Mouse (Mus musculus) layer of hippocampus, postnatal 10 days (tissue): ENCODE data around the gene 1700013H16Rik. TPM values are rescaled to one million over a fixed set of nuclear protein-coding genes. Genes with fewer than 3 reads are reported as not detected.
A peak's percentile ranks its signal among the peaks of the same experiment; 100 is the strongest.

Source experiments
- DNase-seq, 2 experiments: peaks; one replicate each; pipeline ENCODE4 v3.0.0; 2021; ENCODE audit warnings: low spot score in 2 of 2
- long read RNA-seq: library from polyadenylated mRNA; stranded (forward); transcript quantifications from one replicate; pipeline ENCODE4 v2.0.0, GENCODE M21; 2023
- total RNA-seq, 2 experiments: library from RNA; stranded (reverse); gene quantifications; 2 replicates each; pipeline ENCODE4 v1.2.3; 2021

Gene 1700013H16Rik
- not detected for total RNA-seq
- long read RNA-seq, result 0 reads

- DNase-seq, result no peak
These were observed at the start of gene 1700013H16Rik for GRCm38 (mm10) chrX:53757736-53758135. 1700013H16Rik (minus strand) TSS chrX:53757831.

GRCm38 (mm10) chrX:53799074-53799473 lies 41.4 kb upstream of the 1700013H16Rik start:
- no peak for DNase-seq

- peak in 1 of 2 experiments; percentile 3 for DNase-seq
These were observed 39.9 kb upstream of the 1700013H16Rik start, which contains the start of gene Xlr for GRCm38 (mm10) chrX:53797519-53797918. Xlr (minus strand) TSS chrX:53797706.

GRCm38 (mm10) chrX:53776276-53776675 lies 18.6 kb upstream of the 1700013H16Rik start, which contains the start of gene Zfp36l3:
Zfp36l3 (minus strand) TSS chrX:53776394.
- no peak for DNase-seq

DNA sequence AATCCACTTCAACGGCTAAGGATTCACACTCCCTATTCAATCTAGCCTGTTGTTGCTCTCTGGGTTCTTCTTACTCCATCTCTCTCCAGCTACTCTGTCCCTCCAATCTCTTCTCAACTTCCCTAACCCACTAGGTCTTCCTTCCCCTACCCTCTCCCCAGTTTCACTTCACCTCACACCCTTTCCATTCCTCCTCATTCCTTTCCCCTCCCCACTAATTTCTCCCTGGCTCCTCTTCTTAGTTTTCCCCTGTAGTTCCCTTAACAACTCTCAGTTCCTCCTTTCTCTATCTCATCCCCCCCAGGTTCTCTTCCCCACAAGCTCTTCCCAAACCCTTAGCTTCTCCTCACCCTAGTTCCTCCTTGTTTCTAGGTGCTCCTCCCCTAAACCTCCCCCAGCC lies 4.8 kb downstream of the 1700013H16Rik start:
- no peak for DNase-seq

- DNase-seq, result no peak
These were observed 28.7 kb downstream of the 1700013H16Rik start for GRCm38 (mm10) chrX:53728967-53729366.

DNA sequence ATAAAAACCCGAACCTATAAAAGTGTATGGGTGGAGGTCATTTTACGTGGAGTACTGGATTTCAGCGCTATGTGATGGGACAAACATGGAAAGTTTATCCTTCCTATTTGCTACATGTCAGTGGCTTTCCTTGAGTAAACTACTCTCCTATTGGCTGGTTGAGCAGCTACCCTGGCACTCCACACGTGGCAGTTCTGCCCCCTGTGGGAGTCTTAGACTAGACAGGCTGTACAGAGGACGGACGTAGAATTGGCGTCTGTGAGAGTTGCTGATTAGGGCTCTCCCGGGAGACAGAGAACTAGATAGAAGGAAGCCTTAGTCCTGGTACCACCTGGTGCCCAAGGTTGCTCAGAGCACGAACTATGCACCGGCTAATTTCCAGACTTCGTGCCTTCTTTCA lies 33.0 kb downstream of the 1700013H16Rik start, which contains the start of gene 4930502E18Rik:
Gene 4930502E18Rik, plus strand, starts transcription at position 231 of the 400 bp plus-strand sequence.
- no peak for DNase-seq

- peak; percentile 27 to 30 for DNase-seq
These were observed 41.1 kb downstream of the 1700013H16Rik start for GRCm38 (mm10) chrX:53716323-53717182.

- no peak for DNase-seq
These were observed 41.7 kb downstream of the 1700013H16Rik start for GRCm38 (mm10) chrX:53715942-53716322.

GRCm38 (mm10) chrX:53702673-53703072 lies 55.0 kb downstream of the 1700013H16Rik start:
- DNase-seq, result no peak

- DNase-seq, result no peak
These were observed 58.4 kb downstream of the 1700013H16Rik start for GRCm38 (mm10) chrX:53699225-53699624.

DNA sequence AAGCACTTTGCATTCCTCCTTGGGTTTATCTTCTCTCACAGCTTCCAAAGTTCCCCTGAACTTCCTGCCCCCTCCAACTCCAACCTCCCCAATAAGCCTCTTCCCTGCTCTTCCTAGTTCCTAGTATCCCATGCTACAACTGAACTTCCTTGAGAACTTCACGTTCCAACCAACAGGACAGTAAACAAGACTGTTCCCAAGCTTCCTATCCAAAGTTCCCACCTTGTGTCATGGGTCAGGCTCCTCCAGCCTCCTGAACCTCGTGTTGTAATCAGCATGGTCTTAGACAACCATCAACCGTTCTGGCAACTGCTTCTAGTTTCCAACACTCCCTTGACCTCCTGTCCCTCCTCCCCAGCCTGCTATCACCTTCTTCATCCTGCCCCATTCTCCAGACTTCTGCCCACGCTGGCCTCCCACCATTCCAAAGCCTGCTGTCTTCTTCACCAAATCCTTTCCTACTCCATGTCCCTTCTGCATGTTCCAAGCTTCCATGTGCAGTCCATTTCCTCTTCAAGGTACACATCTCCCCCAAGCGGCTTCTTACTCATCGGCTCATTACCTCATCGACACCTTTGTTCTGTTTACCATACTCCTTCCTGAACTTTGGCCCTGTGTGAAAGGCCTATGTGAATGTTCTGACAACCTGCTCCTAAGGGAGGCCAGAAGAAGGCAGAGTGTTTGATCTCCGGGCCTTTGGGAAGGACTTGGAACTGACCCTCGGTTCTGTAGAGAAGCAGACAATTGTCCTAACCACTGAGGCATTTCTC lies 63.4 kb downstream of the 1700013H16Rik start:
- DNase-seq, result no peak

DNA sequence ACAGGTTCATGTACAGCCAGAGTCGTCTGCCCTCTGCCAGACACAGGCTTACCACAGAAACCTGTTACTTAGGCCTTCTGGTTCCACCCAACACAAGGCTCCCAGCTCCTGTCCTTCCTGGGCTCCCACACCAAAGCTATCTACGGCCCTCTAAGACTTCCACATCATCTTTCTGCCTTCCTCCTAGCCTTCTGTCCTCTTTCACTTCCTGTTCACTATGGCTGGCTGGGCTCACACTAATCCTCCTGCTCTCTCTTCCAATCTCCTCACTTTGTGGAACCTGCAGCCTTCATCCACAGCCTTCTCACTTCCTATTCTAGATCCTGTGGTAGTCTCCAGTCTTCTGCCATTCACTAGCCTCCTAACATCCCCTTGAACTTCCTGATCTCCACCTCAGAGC lies 64.5 kb downstream of the 1700013H16Rik start:
- no peak for DNase-seq

Other genes starting within 250 kb of the 1700013H16Rik start
- gene Rtl8c, start 149.8 kb downstream of the 1700013H16Rik start, total RNA-seq, result 100 to 1,000 TPM; 116 to 128 TPM
- gene Gm14597, start 148.9 kb downstream of the 1700013H16Rik start, total RNA-seq, result not detected
- 100 to 1,000 TPM; 189 to 270 TPM for gene Rtl8a, start 114.1 kb downstream of the 1700013H16Rik start, total RNA-seq
- gene Rtl8b, start 87.4 kb downstream of the 1700013H16Rik start, total RNA-seq, result 100 to 1,000 TPM; 168 to 188 TPM
- under 1 TPM in 1 of 2 experiments, not detected in 1; 0.31 TPM for gene 4930502E18Rik, start 33.0 kb downstream of the 1700013H16Rik start, total RNA-seq
- not detected for gene Zfp36l3, start 18.6 kb upstream of the 1700013H16Rik start, total RNA-seq
- 1 to 10 TPM; 1.2 to 1.4 TPM for gene Xlr, start 39.9 kb upstream of the 1700013H16Rik start, total RNA-seq